Mouse (Mus musculus): ENCODE results near the gene Ralgds.

GRCm38 (mm10) chr2:28538817-28539128 is 25.8 kb downstream of the Ralgds start:
- TF ChIP-seq CTCF (IDR thresholded peaks at IDR 0.05; ENCODE audit: borderline replicate concordance, insufficient read depth, low read length) (no peak), POLR2A (IDR thresholded peaks at IDR 0.05; ENCODE audit: low read depth, low read length) (no peak)
